Comparison of ENCODE assay signal across 23 mouse cellular contexts in the genomic region with DNA sequence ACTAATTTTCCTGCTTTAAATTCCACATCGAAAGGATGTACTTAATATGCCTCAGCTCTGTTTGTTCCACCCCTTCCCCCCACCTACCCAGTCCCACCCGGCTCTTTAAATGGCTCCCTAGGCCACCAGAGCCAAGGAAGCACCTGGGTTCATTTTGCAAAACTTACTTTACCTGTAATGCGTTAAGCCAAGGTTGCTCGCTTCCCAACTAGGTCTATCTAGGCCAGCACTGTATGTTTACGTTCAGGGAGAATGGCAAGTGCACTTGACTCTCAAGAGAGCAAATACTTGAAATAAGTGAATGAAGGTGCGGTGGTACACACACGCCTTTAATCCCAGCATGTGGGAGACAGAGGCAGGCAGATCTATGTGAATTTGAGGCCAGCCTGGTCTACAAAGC.
DNase-seq lines count a peak whose midpoint lies in the region; ATAC-seq lines count a peak whose summit lies in the region.
"Had no signal": no experiment of that assay in that cellular context is flagged by ENCODE, and none has a peak within 500 bp of the region (broad histone marks: within the 10 kb centered on the region; RNA-seq: fewer than 3 reads in every experiment).

No protein-coding gene starts in this region.

- no peak for DNase-seq in neural tube, embryonic 10.5 days (ENCODE audit: extremely low spot score, low spot score)
- DNase-seq in lung, postnatal 10 days = peak; percentile 55
- no peak for DNase-seq in spleen, adult 18-20 months
- no peak for DNase-seq in adrenal gland, postnatal 10 days
- no peak for DNase-seq in T-cell, adult 2 months (ENCODE audit: low spot score)
- DNase-seq: adrenal gland, adult 8-10 months; embryo, embryonic 11 days; gastrocnemius, adult 2 months; kidney, adult 11 months; kidney, postnatal 4 days; layer of hippocampus, adult 9-11 months; liver; retina, postnatal 1 day; right cerebral cortex, postnatal 25 days had no signal

- H3K4me1 ChIP-seq in hindbrain, embryonic 13.5 days (replicated peaks) = peaks cover 13% of the 10 kb centered on the region
- H3K4me1 ChIP-seq in hindbrain, embryonic 16.5 days (ENCODE audit: control insufficient read depth, insufficient read depth, low read depth, low read length) = peaks cover 12% of the 10 kb centered on the region
- H3K4me1 ChIP-seq in neural tube, embryonic 15.5 days = peaks cover 26% of the 10 kb centered on the region

- no peak overlapping the region for H3K4me3 ChIP-seq in hindbrain, embryonic 13.5 days
- H3K4me3 ChIP-seq in hindbrain, embryonic 16.5 days (ENCODE audit: low read length) = no peak overlapping the region
- no peak overlapping the region for H3K4me3 ChIP-seq in neural tube, embryonic 15.5 days (replicated peaks)
- H3K4me3 ChIP-seq: embryonic facial prominence, embryonic 15.5 days; gastrocnemius, adult 2 months; liver, embryonic 15.5 days had no signal

- no peak overlapping the region for H3K9ac ChIP-seq in hindbrain, embryonic 13.5 days
- H3K9ac ChIP-seq in hindbrain, embryonic 16.5 days (ENCODE audit: low read depth, low read length) = no peak overlapping the region
- no peak overlapping the region for H3K9ac ChIP-seq in neural tube, embryonic 15.5 days (replicated peaks)
- H3K9ac ChIP-seq: embryonic facial prominence, embryonic 15.5 days; liver, embryonic 15.5 days had no signal

- H3K4me2 ChIP-seq in hindbrain, embryonic 13.5 days = no peak overlapping the region
- no peak overlapping the region for H3K4me2 ChIP-seq in hindbrain, embryonic 16.5 days (ENCODE audit: low read length)
- H3K4me2 ChIP-seq in neural tube, embryonic 15.5 days = no peak overlapping the region
- H3K4me2 ChIP-seq: embryonic facial prominence, embryonic 15.5 days; heart, embryonic 11.5 days; liver, embryonic 15.5 days had no signal

- WGBS in hindbrain, embryonic 13.5 days = 93% methylated on average over 7 of the region's 7 CpGs
- 92% methylated on average over 7 of the region's 7 CpGs for WGBS in hindbrain, embryonic 16.5 days
- WGBS in neural tube, embryonic 15.5 days = 87% methylated on average over 7 of the region's 7 CpGs

- no peaks in the 10 kb centered on the region for H3K27me3 ChIP-seq in hindbrain, embryonic 13.5 days
- no peaks in the 10 kb centered on the region for H3K27me3 ChIP-seq in hindbrain, embryonic 16.5 days (replicated peaks; ENCODE audit: control insufficient read depth, insufficient read depth, low read length)
- H3K27me3 ChIP-seq in neural tube, embryonic 15.5 days (replicated peaks) = no peaks in the 10 kb centered on the region
- H3K27me3 ChIP-seq: embryonic facial prominence, embryonic 15.5 days; liver, embryonic 15.5 days had no signal

- H3K9me3 ChIP-seq in hindbrain, embryonic 13.5 days = no peaks in the 10 kb centered on the region
- H3K9me3 ChIP-seq in hindbrain, embryonic 16.5 days (ENCODE audit: control insufficient read depth, low read length) = no peaks in the 10 kb centered on the region
- no peaks in the 10 kb centered on the region for H3K9me3 ChIP-seq in neural tube, embryonic 15.5 days (replicated peaks)
- H3K9me3 ChIP-seq: embryonic facial prominence, embryonic 15.5 days; liver, embryonic 15.5 days had no signal

- no peak for ATAC-seq in hindbrain, embryonic 13.5 days (ENCODE audit: low FRiP score)
- no peak for ATAC-seq in hindbrain, embryonic 16.5 days
- no peak for ATAC-seq in neural tube, embryonic 15.5 days (ENCODE audit: low FRiP score)
- ATAC-seq: activated CD4-positive, CD25-positive, alpha-beta regulatory T cell, adult 4 months; CD4-positive, CD25-positive, alpha-beta regulatory T cell, adult 4 months; forebrain, embryonic 14.5 days had no signal

- no peaks in the 10 kb centered on the region for H3K36me3 ChIP-seq in hindbrain, embryonic 13.5 days
- no peaks in the 10 kb centered on the region for H3K36me3 ChIP-seq in hindbrain, embryonic 16.5 days (ENCODE audit: control insufficient read depth, insufficient read depth, low read length)
- no peaks in the 10 kb centered on the region for H3K36me3 ChIP-seq in neural tube, embryonic 15.5 days
- H3K36me3 ChIP-seq: liver, embryonic 15.5 days had no signal

- H3K27ac ChIP-seq in hindbrain, embryonic 13.5 days = 0 out of 2 replicates have a peak overlapping the region, but pooled peaks have one; percentile 12
- no peak overlapping the region for H3K27ac ChIP-seq in hindbrain, embryonic 16.5 days (ENCODE audit: low read depth, low read length)
- H3K27ac ChIP-seq in neural tube, embryonic 15.5 days (replicated peaks) = peak overlapping the region; percentile 99; the same call in 1 of the 2 replicates
- H3K27ac ChIP-seq: liver, embryonic 15.5 days had no signal
